Mouse (Mus musculus) T-helper 2 cell (primary cell): ENCODE results near the gene Slc15a1.

ENCODE experiments used
- in situ Hi-C: fragments of 300-600 bp; cut with MboI, MseI; formaldehyde crosslinking; loops from one replicate; pipeline ENCODE4 v1.15.1; 2025; ENCODE audit warnings: high pct_unique_total_duplicates

Slc15a1 gene

GRCm38 (mm10) chr14:121493712-121494111 lies 11.3 kb downstream of the Slc15a1 start:
- in situ Hi-C loops, result no loop called here

- in situ Hi-C loops, result no loop called here
Observed at GRCm38 (mm10) chr14:121492328-121492727, 12.7 kb downstream of the Slc15a1 start.

DNA sequence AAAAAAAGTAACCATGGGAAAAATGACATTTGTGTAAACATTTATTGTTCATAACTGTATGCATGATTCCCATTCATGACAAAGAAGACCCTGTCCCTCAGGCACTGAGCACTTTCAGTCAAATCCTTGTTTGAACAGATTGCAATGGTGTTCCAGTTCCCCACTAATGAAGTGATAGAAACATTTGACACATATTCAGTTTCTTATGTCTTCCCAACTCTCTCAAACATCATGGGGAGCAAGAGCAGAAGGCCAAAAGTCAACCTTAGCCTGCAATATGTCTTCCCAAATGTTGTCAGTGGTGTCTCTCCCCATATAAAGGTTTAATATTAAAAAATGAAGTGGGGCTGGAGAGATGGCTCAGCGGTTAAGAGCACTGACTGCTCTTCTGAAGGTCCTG lies 19.3 kb downstream of the Slc15a1 start:
- in situ Hi-C loops, result no loop called here

- in situ Hi-C loops, result no loop called here
Observed at GRCm38 (mm10) chr14:121484436-121484835, 20.6 kb downstream of the Slc15a1 start.

DNA sequence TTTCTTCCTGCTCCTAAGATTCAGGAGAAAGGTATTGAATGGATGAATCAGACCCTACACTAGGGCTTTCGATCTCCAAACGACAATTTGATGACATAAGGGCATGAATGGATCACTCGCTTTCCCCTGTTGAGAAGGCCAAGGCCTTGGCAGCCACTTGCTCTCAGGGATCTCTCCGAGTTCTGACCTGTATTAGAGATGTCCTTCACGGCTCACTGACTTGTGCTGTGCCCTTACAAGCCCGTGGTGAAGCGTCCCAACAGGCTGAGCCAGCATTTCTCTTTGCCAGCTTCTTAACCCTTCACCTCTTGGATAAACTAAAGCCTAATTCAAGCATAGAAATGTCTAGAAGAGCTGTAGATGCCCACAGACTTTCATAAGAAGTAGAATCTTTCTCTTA lies 22.9 kb downstream of the Slc15a1 start:
- in situ Hi-C loops, result no loop called here

- in situ Hi-C loops, result no loop called here
Observed at GRCm38 (mm10) chr14:121481591-121481990, 23.5 kb downstream of the Slc15a1 start.

- in situ Hi-C loops, result loop anchor here (10.0 kb wide), 1 partner anchor 1316 kb away; no protein-coding TSS in a partner anchor
Observed at GRCm38 (mm10) chr14:121479096-121479495, 26.0 kb downstream of the Slc15a1 start.

- in situ Hi-C loops, result loop anchor here (10.0 kb wide), 1 partner anchor 1317 kb away; no protein-coding TSS in a partner anchor
Observed at GRCm38 (mm10) chr14:121477925-121478693, 26.9 kb downstream of the Slc15a1 start.

- in situ Hi-C loops, result loop anchor here (10.0 kb wide), 1 partner anchor 1321 kb away; no protein-coding TSS in a partner anchor
Observed at GRCm38 (mm10) chr14:121473869-121474268, 31.2 kb downstream of the Slc15a1 start.

DNA sequence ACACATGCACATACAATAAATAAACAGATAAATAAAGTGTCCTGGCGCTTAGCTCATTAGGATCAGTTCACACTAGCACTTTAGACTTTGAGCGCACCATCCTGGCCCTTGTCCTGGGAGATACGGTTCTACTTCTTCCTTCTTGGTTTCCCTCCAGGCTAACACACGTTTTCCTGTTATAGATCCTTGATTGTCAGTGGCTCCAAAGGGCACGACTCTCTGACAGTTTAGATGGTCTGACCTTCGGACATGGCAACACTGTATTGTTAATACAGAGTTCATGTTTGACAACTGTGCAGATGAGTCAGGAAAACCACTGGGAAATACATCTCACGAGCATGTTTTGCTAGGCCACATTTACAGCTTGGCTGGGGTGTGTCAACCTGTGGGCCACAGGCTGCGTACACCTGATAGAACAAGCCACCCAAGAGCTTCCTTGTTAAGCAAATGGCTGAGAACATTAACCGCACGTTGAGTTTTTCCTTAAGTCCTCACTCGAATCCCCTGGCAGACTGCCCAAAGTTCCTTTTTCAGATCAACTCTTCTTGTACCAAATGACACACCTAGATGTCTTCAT lies 33.4 kb downstream of the Slc15a1 start:
- in situ Hi-C loops, result loop anchor here (10.0 kb wide), 1 partner anchor 1323 kb away; no protein-coding TSS in a partner anchor

DNA sequence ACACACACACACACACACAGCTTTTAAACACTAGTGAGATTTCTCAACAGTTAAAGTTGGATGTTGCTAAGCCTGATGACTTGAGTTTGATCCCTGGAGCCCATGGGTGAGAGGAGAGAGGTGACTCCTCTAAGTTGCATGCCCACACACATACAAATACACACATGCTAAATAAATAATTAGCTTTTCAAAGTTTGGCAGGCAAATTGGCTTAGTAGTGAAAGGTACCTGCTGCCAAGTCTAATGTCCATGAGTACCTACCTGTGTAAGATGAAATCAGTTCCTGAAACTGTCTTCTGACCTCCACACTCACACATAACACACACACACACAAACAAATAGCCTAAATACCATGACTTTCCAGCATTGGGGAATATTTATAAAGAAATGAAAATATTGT lies 35.5 kb downstream of the Slc15a1 start:
- in situ Hi-C loops, result no loop called here

DNA sequence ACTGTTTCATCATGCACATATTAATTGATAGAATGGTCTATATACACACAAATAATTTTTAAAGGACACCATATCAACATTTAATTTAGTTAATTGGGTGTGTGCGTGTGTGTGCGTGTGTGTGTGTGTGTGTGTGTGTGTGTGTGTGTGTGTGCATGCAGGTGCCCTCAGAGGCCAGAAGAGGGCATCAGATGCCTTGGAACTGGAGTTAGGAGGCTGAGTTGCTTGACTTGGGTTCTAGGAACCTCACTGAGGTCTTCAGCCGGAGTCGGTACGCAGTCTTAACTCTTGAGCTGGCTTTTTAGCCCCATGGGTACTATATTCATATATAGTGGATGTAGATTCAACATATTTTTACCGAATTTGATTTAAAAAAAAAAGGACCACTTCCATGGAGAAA lies 37.4 kb downstream of the Slc15a1 start:
- in situ Hi-C loops, result no loop called here

GRCm38 (mm10) chr14:121466501-121466900 lies 38.6 kb downstream of the Slc15a1 start:
- in situ Hi-C loops, result no loop called here

- in situ Hi-C loops, result no loop called here
Observed at GRCm38 (mm10) chr14:121464318-121464717, 40.7 kb downstream of the Slc15a1 start.

DNA sequence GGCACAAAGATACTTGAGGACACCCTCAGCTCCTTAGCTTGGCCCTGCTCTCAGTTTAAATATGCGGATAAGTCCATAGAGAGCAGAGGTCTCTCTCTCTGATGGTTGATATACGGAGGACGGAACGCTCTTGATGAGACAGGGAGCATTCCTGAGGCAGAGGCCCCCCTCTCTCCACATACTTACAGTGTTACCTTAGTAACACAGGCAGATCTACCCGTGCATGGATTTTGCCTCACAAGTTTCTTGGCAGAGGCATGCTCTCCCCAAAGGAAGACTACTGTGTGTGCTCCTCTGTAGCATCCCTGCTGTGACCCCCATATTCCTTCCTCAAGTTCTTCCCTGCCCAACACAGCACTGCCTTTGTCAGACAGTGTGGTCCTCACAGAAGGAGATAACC lies 42.3 kb downstream of the Slc15a1 start:
- in situ Hi-C loops, result no loop called here

GRCm38 (mm10) chr14:121460966-121461365 lies 44.1 kb downstream of the Slc15a1 start:
- in situ Hi-C loops, result no loop called here

GRCm38 (mm10) chr14:121458521-121458920 lies 46.5 kb downstream of the Slc15a1 start:
- in situ Hi-C loops, result no loop called here

GRCm38 (mm10) chr14:121457536-121457935 lies 47.5 kb downstream of the Slc15a1 start:
- in situ Hi-C loops, result no loop called here

DNA sequence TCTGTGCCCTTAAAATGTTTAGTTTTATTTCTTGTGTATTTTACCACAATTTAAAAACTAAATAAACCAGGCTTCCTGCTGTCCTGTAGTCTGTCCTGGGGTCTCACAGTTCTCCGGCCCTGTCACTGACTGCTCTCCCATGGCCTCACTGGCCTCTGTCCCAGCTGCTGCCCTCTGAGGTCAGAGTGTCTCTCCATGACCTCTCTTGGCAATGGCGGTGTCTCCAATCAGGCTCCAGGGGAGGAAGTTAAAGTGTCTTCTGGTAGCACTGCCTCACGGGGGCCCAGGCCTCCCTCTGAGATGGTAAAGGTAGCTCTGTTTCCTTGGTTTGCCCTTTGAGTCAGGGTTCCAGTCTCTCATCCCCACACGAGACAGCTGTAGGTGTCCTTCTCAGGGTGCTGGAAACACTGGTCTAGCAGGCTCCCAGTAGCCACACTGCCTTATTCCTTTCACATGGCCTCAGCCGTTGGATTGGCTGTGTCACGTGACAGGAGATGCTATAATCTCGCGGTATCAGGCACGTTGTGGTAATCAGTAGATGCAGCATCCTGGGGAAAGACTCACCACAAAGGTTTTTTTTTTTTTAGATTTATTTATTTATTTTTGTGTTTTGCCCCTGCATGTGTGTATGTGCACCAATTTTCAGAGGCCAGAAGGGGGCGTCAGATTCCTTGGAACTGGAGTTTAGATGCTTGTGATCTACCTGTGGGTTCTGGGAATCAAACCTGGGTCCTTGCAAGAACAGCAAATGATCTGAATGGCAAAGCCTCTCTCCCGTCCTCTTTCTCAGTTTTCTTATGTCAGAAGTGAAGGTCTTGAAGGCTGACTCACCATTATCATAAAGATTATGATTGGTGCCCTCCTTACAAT lies 48.4 kb downstream of the Slc15a1 start:
- in situ Hi-C loops, result no loop called here

GRCm38 (mm10) chr14:121455976-121456375 lies 49.1 kb downstream of the Slc15a1 start:
- in situ Hi-C loops, result no loop called here

GRCm38 (mm10) chr14:121455527-121455926 lies 49.5 kb downstream of the Slc15a1 start:
- in situ Hi-C loops, result no loop called here

DNA sequence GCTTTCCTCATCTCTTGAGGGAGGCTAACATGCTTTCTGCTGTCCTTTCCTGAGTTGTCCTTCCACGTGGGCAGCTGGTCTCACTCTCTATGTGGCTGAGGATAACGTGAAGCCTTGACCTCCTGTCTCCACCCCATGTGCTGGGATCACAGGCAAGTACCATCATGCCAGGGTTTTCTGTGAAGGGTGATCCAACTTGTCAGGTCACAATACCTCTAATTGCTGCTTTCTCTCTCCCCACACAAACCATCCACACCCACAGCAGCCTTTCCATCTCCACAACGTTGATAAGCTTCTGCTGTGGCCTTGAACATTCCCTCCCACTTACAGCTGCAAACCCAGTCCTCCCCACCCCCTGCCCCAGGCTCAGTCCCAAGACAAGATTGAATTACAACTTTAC lies 51.9 kb downstream of the Slc15a1 start:
- in situ Hi-C loops, result loop anchor here (5.0 kb wide), 1 partner anchor 176 kb away; no protein-coding TSS in a partner anchor
